Mouse (Mus musculus): ENCODE data around the gene Mtmr12. TPM values are rescaled to one million over a fixed set of nuclear protein-coding genes. Genes with fewer than 3 reads are reported as not detected.
A peak's percentile ranks its signal among the peaks of the same experiment; 100 is the strongest.

Mtmr12 gene
- total RNA-seq, 1 experiment, result 14.8 TPM

GRCm38 (mm10) chr15:12238337-12238736 is 33.5 kb downstream of the Mtmr12 start:
- TF ChIP-seq ZC3H11A (IDR thresholded peaks at IDR 0.05; ENCODE audit: borderline replicate concordance, low read depth, low read length) (no peak), CHD2 (IDR thresholded peaks at IDR 0.05; ENCODE audit: low read depth, low read length) (no peak), HCFC1 (IDR thresholded peaks at IDR 0.05; ENCODE audit: borderline replicate concordance, insufficient read depth, low read length) (no peak), ZNF384 (IDR thresholded peaks at IDR 0.05; ENCODE audit: low read depth, low read length) (no peak), MAFK (IDR thresholded peaks at IDR 0.05; ENCODE audit: insufficient read depth, low read depth, low read length) (no peak)
- no peak for DNase-seq (ENCODE audit: low read depth, low spot score)
- no peaks in the 10 kb centered on the region for H3K4me1 ChIP-seq (ENCODE audit: control insufficient read depth in 2 of 2, insufficient read depth in 2 of 2, low read length in 2 of 2, poor library complexity in 1 of 2)
- no peak overlapping the region for H3K27ac ChIP-seq (ENCODE audit: insufficient read depth, low read depth, low read length, poor library complexity, severe bottlenecking)
- no peak overlapping the region for H3K9ac ChIP-seq (ENCODE audit: insufficient read depth, low read depth, low read length, poor library complexity, severe bottlenecking)
- in situ Hi-C loops (cut with MboI; ENCODE audit: low sequenced_read_pairs in 2 of 2, unreplicated experiment in 2 of 2), result no loop called here
- H3K9me3 ChIP-seq (ENCODE audit: control insufficient read depth, insufficient read depth, low read depth, low read length), result no peaks in the 10 kb centered on the region
- no peak overlapping the region for H3K4me3 ChIP-seq (ENCODE audit: insufficient read depth in 1 of 2, low read depth in 1 of 2, low read length in 2 of 2, poor library complexity in 1 of 2, severe bottlenecking in 1 of 2)
- H3K36me3 ChIP-seq (ENCODE audit: control insufficient read depth, insufficient read depth, low read length, poor library complexity, severe bottlenecking), result peaks cover 20% of the 10 kb centered on the region

GRCm38 (mm10) chr15:12240705-12241328 is 36.0 kb downstream of the Mtmr12 start:
- Histone ChIP-seq H3K27ac (ENCODE audit: insufficient read depth, low read depth, low read length, poor library complexity, severe bottlenecking) (no peak overlapping the region), H3K4me3 (ENCODE audit: insufficient read depth in 1 of 2, low read depth in 1 of 2, low read length in 2 of 2, poor library complexity in 1 of 2, severe bottlenecking in 1 of 2) (no peak overlapping the region), H3K36me3 (ENCODE audit: control insufficient read depth, insufficient read depth, low read length, poor library complexity, severe bottlenecking) (peaks cover 28% of the 10 kb centered on the region), H3K9me3 (ENCODE audit: control insufficient read depth, insufficient read depth, low read depth, low read length) (no peaks in the 10 kb centered on the region), H3K4me1 (ENCODE audit: control insufficient read depth in 2 of 2, insufficient read depth in 2 of 2, low read length in 2 of 2, poor library complexity in 1 of 2) (no peaks in the 10 kb centered on the region), H3K9ac (ENCODE audit: insufficient read depth, low read depth, low read length, poor library complexity, severe bottlenecking) (no peak overlapping the region)
- no peak for DNase-seq (ENCODE audit: low read depth, low spot score)
- no peak for TF ChIP-seq ZC3H11A (IDR thresholded peaks at IDR 0.05; ENCODE audit: borderline replicate concordance, low read depth, low read length)
- in situ Hi-C loops (cut with MboI; ENCODE audit: low sequenced_read_pairs in 2 of 2, unreplicated experiment in 2 of 2), result no loop called here

- peaks cover 23% of the 10 kb centered on the region for H3K36me3 ChIP-seq (ENCODE audit: control insufficient read depth, insufficient read depth, low read length, poor library complexity, severe bottlenecking)
- DNase-seq (ENCODE audit: low read depth, low spot score), result no peak
- in situ Hi-C loops (cut with MboI; ENCODE audit: low sequenced_read_pairs in 2 of 2, unreplicated experiment in 2 of 2), result no loop called here
- TF ChIP-seq HCFC1 (IDR thresholded peaks at IDR 0.05; ENCODE audit: borderline replicate concordance, insufficient read depth, low read length), result no peak
- no peak for TF ChIP-seq CHD2 (IDR thresholded peaks at IDR 0.05; ENCODE audit: low read depth, low read length)
- TF ChIP-seq MAFK (IDR thresholded peaks at IDR 0.05; ENCODE audit: insufficient read depth, low read depth, low read length), result no peak
- TF ChIP-seq ZC3H11A (IDR thresholded peaks at IDR 0.05; ENCODE audit: borderline replicate concordance, low read depth, low read length), result no peak
- TF ChIP-seq ZNF384 (IDR thresholded peaks at IDR 0.05; ENCODE audit: low read depth, low read length), result no peak
- no peak overlapping the region for H3K4me3 ChIP-seq (ENCODE audit: insufficient read depth in 1 of 2, low read depth in 1 of 2, low read length in 2 of 2, poor library complexity in 1 of 2, severe bottlenecking in 1 of 2)
- H3K27ac ChIP-seq (ENCODE audit: insufficient read depth, low read depth, low read length, poor library complexity, severe bottlenecking), result no peak overlapping the region
- H3K4me1 ChIP-seq (ENCODE audit: control insufficient read depth in 2 of 2, insufficient read depth in 2 of 2, low read length in 2 of 2, poor library complexity in 1 of 2), result 0 out of 4 replicates have a peak, but pooled peaks cover 0 to 3% of the 10 kb centered on the region in 2 experiments
- H3K9ac ChIP-seq (ENCODE audit: insufficient read depth, low read depth, low read length, poor library complexity, severe bottlenecking), result no peak overlapping the region
- no peaks in the 10 kb centered on the region for H3K9me3 ChIP-seq (ENCODE audit: control insufficient read depth, insufficient read depth, low read depth, low read length)
Observed at GRCm38 (mm10) chr15:12243792-12244191, 39.0 kb downstream of the Mtmr12 start.

GRCm38 (mm10) chr15:12245580-12246359 is 40.9 kb downstream of the Mtmr12 start:
- in situ Hi-C loops (cut with MboI; ENCODE audit: low sequenced_read_pairs in 2 of 2, unreplicated experiment in 2 of 2), result no loop called here
- no peak for TF ChIP-seq CHD2 (IDR thresholded peaks at IDR 0.05; ENCODE audit: low read depth, low read length)
- no peak for TF ChIP-seq ZNF384 (IDR thresholded peaks at IDR 0.05; ENCODE audit: low read depth, low read length)
- no peak for TF ChIP-seq HCFC1 (IDR thresholded peaks at IDR 0.05; ENCODE audit: borderline replicate concordance, insufficient read depth, low read length)
- no peak for TF ChIP-seq MAFK (IDR thresholded peaks at IDR 0.05; ENCODE audit: insufficient read depth, low read depth, low read length)
- TF ChIP-seq ZC3H11A (IDR thresholded peaks at IDR 0.05; ENCODE audit: borderline replicate concordance, low read depth, low read length), result no peak
- H3K4me3 ChIP-seq (ENCODE audit: insufficient read depth in 1 of 2, low read depth in 1 of 2, low read length in 2 of 2, poor library complexity in 1 of 2, severe bottlenecking in 1 of 2), result no peak overlapping the region
- no peaks in the 10 kb centered on the region for H3K9me3 ChIP-seq (ENCODE audit: control insufficient read depth, insufficient read depth, low read depth, low read length)
- H3K9ac ChIP-seq (ENCODE audit: insufficient read depth, low read depth, low read length, poor library complexity, severe bottlenecking), result no peak overlapping the region
- DNase-seq (ENCODE audit: low read depth, low spot score), result no peak
- 0 out of 4 replicates have a peak, but pooled peaks cover 0 to 3% of the 10 kb centered on the region in 2 experiments for H3K4me1 ChIP-seq (ENCODE audit: control insufficient read depth in 2 of 2, insufficient read depth in 2 of 2, low read length in 2 of 2, poor library complexity in 1 of 2)
- peaks cover 20% of the 10 kb centered on the region for H3K36me3 ChIP-seq (ENCODE audit: control insufficient read depth, insufficient read depth, low read length, poor library complexity, severe bottlenecking)
- H3K27ac ChIP-seq (ENCODE audit: insufficient read depth, low read depth, low read length, poor library complexity, severe bottlenecking), result peak overlapping the region; percentile 37; the same call in 1 of the 2 replicates

Measured in ES-E14 (cell line).